Mouse (Mus musculus) midbrain, postnatal 0 days (tissue): ENCODE measurements around the gene Parp1. TPM values are rescaled to one million over a fixed set of nuclear protein-coding genes. Genes with fewer than 3 reads are reported as not detected.
"Not testable (repeated sequence)": the region's sequence is repeated elsewhere in the genome, so short reads cannot be mapped to it uniquely, and the experiment has no call there.

Experiments
- ATAC-seq: fragments of 200-750 bp; cut with Nextera tagmentation; 2 replicates; pipeline ENCODE4 v1.8.0; 2017; ENCODE audit warnings: moderate number of reproducible peaks, mild to moderate bottlenecking, moderate TSS enrichment, moderate library complexity; ENCODE audit not compliant: low FRiP score
- DNase-seq: peaks from one replicate; pipeline ENCODE4 v3.0.0-alpha.2; 2015; ENCODE audit warnings: low spot score
- H3K27ac ChIP-seq: fragments of 300-500 bp; sonication (generic); 2 replicates; pipeline ENCODE4 v1.5.1; 2014; ENCODE audit warnings: low read depth, mild to moderate bottlenecking, low read length, mixed read lengths
- H3K27me3 ChIP-seq: fragments of 300-500 bp; sonication (generic); 2 replicates; pipeline ENCODE4 v1.6.1; 2014; ENCODE audit warnings: low read length, control low read depth, mixed read lengths; ENCODE audit not compliant: insufficient read depth
- H3K36me3 ChIP-seq: fragments of 300-500 bp; sonication (generic); 2 replicates; pipeline ENCODE4 v1.6.1; 2014; ENCODE audit warnings: low read length, control low read depth, mixed read lengths; ENCODE audit not compliant: insufficient read depth
- H3K4me1 ChIP-seq: fragments of 300-500 bp; sonication (generic); 2 replicates; pipeline ENCODE4 v1.6.1; 2014; ENCODE audit warnings: mild to moderate bottlenecking, control low read depth, antibody characterized with exemption, low read length, mixed read lengths; ENCODE audit not compliant: insufficient read depth
- H3K4me2 ChIP-seq: fragments of 300-500 bp; sonication (generic); 2 replicates; pipeline ENCODE4 v1.6.1; 2014; ENCODE audit warnings: low read depth, mild to moderate bottlenecking, low read length, mixed read lengths; ENCODE audit not compliant: poor library complexity, severe bottlenecking
- H3K4me3 ChIP-seq: fragments of 300-500 bp; sonication (generic); 2 replicates; pipeline ENCODE4 v1.5.1; 2014; ENCODE audit warnings: low read depth, mild to moderate bottlenecking, low read length, moderate library complexity
- H3K9ac ChIP-seq: fragments of 300-500 bp; sonication (generic); replicated peaks from 2 replicates; pipeline ENCODE4 v1.6.1; 2014; ENCODE audit warnings: mild to moderate bottlenecking, low read length, moderate library complexity, mixed read lengths; ENCODE audit not compliant: poor library complexity, severe bottlenecking
- H3K9me3 ChIP-seq: fragments of 300-500 bp; sonication (generic); 2 replicates; pipeline ENCODE4 v1.6.1; 2016; ENCODE audit warnings: low read length, control low read depth
- CTCF ChIP-seq: IDR thresholded peaks from 2 replicates; pipeline ENCODE4 v1.5.1; 2016; ENCODE audit warnings: antibody characterized with exemption, mild to moderate bottlenecking
- WGBS: fragments of 180-500 bp; shearing (Covaris S2); extraction: QIAGEN DNeasy Blood & Tissue Kit; methylation state at CpG from one replicate; pipeline ENCODE4 v1.1.7; 2014; 5-methylcytosine and 5-hydroxymethylcytosine counted together
- polyA plus RNA-seq: library from polyadenylated mRNA; unstranded; fragments of >200 nt; fragmentation: Nextera tagmentation; extraction: Ambion mirVana; gene quantifications from 2 replicates; pipeline ENCODE4 v1.2.1, GENCODE M21; 2015
- total RNA-seq: library from RNA; depleted of rRNA; stranded (reverse); fragments of >200 nt; gene quantifications from 2 replicates; pipeline ENCODE4 v1.2.3, GENCODE M21; 2014

The Parp1 gene
- total and polyA plus RNA-seq, 2 experiments from 2014 or later = 43.0 to 66.3 TPM

GRCm38 (mm10) chr1:180604579-180604978 lies 35.9 kb downstream of the Parp1 start:
- DNase-seq = peak; percentile 41
- WGBS = 64% methylated on average over 4 of the region's 4 CpGs
- Histone ChIP-seq H3K27me3 (no peaks in the 10 kb centered on the region), H3K9ac (no peak overlapping the region), H3K4me2 (no peak overlapping the region), H3K4me1 (no peaks in the 10 kb centered on the region), H3K36me3 (peaks cover 32% of the 10 kb centered on the region), H3K27ac (no peak overlapping the region), H3K9me3 (no peaks in the 10 kb centered on the region), H3K4me3 (no peak overlapping the region)
- no peak for ATAC-seq
- TF ChIP-seq CTCF = no peak

- H3K4me1 ChIP-seq = no peaks in the 10 kb centered on the region
- H3K27ac ChIP-seq = no peak overlapping the region
- TF ChIP-seq CTCF = no peak
- no peak overlapping the region for H3K4me3 ChIP-seq
- ATAC-seq (no peak), DNase-seq (no peak)
- no peaks in the 10 kb centered on the region for H3K9me3 ChIP-seq
- no peak overlapping the region for H3K4me2 ChIP-seq
- no peak overlapping the region for H3K9ac ChIP-seq
- 88% methylated on average over 3 of the region's 3 CpGs for WGBS
- peaks cover 19% of the 10 kb centered on the region for H3K36me3 ChIP-seq
- no peaks in the 10 kb centered on the region for H3K27me3 ChIP-seq
Measured at GRCm38 (mm10) chr1:180606106-180606505, 37.4 kb downstream of the Parp1 start.

GRCm38 (mm10) chr1:180606796-180607577 lies 38.3 kb downstream of the Parp1 start:
- no peak for ATAC-seq
- Histone ChIP-seq H3K27ac (no peak overlapping the region), H3K4me3 (no peak overlapping the region), H3K27me3 (no peaks in the 10 kb centered on the region), H3K4me2 (no peak overlapping the region), H3K36me3 (peaks cover 10% of the 10 kb centered on the region), H3K9ac (no peak overlapping the region), H3K9me3 (no peaks in the 10 kb centered on the region), H3K4me1 (no peaks in the 10 kb centered on the region)
- no peak for TF ChIP-seq CTCF
- no peak for DNase-seq
- 82% methylated on average over 10 of the region's 10 CpGs for WGBS

- 88% methylated on average over 2 of the region's 2 CpGs for WGBS
- Histone ChIP-seq H3K4me1 (no peaks in the 10 kb centered on the region), H3K4me3 (no peak overlapping the region), H3K9me3 (no peaks in the 10 kb centered on the region), H3K27ac (no peak overlapping the region), H3K27me3 (no peaks in the 10 kb centered on the region), H3K9ac (no peak overlapping the region), H3K36me3 (peaks cover 7% of the 10 kb centered on the region), H3K4me2 (no peak overlapping the region)
- ATAC-seq = no peak
- TF ChIP-seq CTCF = no peak
- DNase-seq = no peak
Measured at GRCm38 (mm10) chr1:180607578-180607879, 38.8 kb downstream of the Parp1 start.

GRCm38 (mm10) chr1:180611842-180612241 lies 43.1 kb downstream of the Parp1 start:
- 85% methylated on average over 10 of the region's 14 CpGs for WGBS
- not testable (repeated sequence) for DNase-seq, H3K27me3 ChIP-seq, H3K36me3 ChIP-seq, ATAC-seq, H3K4me1 ChIP-seq, H3K4me2 ChIP-seq, H3K27ac ChIP-seq, H3K9me3 ChIP-seq, H3K9ac ChIP-seq, H3K4me3 ChIP-seq

- no peaks in the 10 kb centered on the region for H3K36me3 ChIP-seq
- DNase-seq (no peak), ATAC-seq (no peak)
- no peak overlapping the region for H3K27ac ChIP-seq
- H3K9me3 ChIP-seq = no peaks in the 10 kb centered on the region
- no peak overlapping the region for H3K4me2 ChIP-seq
- no peaks in the 10 kb centered on the region for H3K4me1 ChIP-seq
- H3K9ac ChIP-seq = no peak overlapping the region
- H3K27me3 ChIP-seq = no peaks in the 10 kb centered on the region
- no peak overlapping the region for H3K4me3 ChIP-seq
- 86% methylated on average over 3 of the region's 3 CpGs for WGBS
- no peak for TF ChIP-seq CTCF
Measured at GRCm38 (mm10) chr1:180616762-180617161, 48.0 kb downstream of the Parp1 start.
